Mouse (Mus musculus) limb, embryonic 14.5 days (tissue): Measurements from ENCODE around the gene Atg7. TPM values are rescaled to one million over a fixed set of nuclear protein-coding genes. Genes with fewer than 3 reads are reported as not detected.

Experiments
- ATAC-seq: fragments of 200-750 bp; cut with Nextera tagmentation; 2 replicates; pipeline ENCODE4 v1.8.0; 2017; ENCODE audit warnings: low read depth, moderate number of reproducible peaks, moderate TSS enrichment; ENCODE audit not compliant: low FRiP score
- DNase-seq: peaks from one replicate; pipeline ENCODE4 v3.0.0-alpha.2; 2015; ENCODE audit warnings: low spot score
- H3K27ac ChIP-seq: fragments of 300-500 bp; sonication (generic); replicated peaks from 2 replicates; pipeline ENCODE4 v1.5.1; 2014; ENCODE audit warnings: low read depth, mild to moderate bottlenecking, low read length, moderate library complexity, mixed read lengths
- H3K27me3 ChIP-seq: fragments of 300-500 bp; sonication (generic); 2 replicates; pipeline ENCODE4 v1.6.1; 2014; ENCODE audit warnings: low read length, mixed read lengths; ENCODE audit not compliant: control insufficient read depth, insufficient read depth
- H3K36me3 ChIP-seq: fragments of 300-500 bp; sonication (generic); 2 replicates; pipeline ENCODE4 v1.6.1; 2014; ENCODE audit warnings: mild to moderate bottlenecking, low read length, moderate library complexity, mixed read lengths; ENCODE audit not compliant: control insufficient read depth, insufficient read depth
- H3K4me1 ChIP-seq: fragments of 300-500 bp; sonication (generic); 2 replicates; pipeline ENCODE4 v1.6.1; 2014; ENCODE audit warnings: antibody characterized with exemption, low read length, mixed read lengths; ENCODE audit not compliant: control insufficient read depth, insufficient read depth
- H3K4me2 ChIP-seq: fragments of 300-500 bp; sonication (generic); replicated peaks from 2 replicates; pipeline ENCODE4 v1.6.1; 2014; ENCODE audit warnings: low read depth, mild to moderate bottlenecking, low read length, moderate library complexity; ENCODE audit not compliant: severe bottlenecking
- H3K4me3 ChIP-seq: fragments of 300-500 bp; sonication (generic); replicated peaks from 2 replicates; pipeline ENCODE4 v1.5.1; 2014; ENCODE audit warnings: low read length
- H3K9ac ChIP-seq: fragments of 300-500 bp; sonication (generic); 2 replicates; pipeline ENCODE4 v1.6.1; 2014; ENCODE audit warnings: mild to moderate bottlenecking, low read depth, low read length, moderate library complexity; ENCODE audit not compliant: severe bottlenecking
- H3K9me3 ChIP-seq: fragments of 300-500 bp; sonication (generic); 2 replicates; pipeline ENCODE4 v1.6.1; 2016; ENCODE audit warnings: low read length; ENCODE audit not compliant: control insufficient read depth
- POLR2A ChIP-seq: fragments of 200-500 bp; IDR thresholded peaks from 2 replicates; pipeline ENCODE4 v1.8.0; 2012; ENCODE audit warnings: inconsistent platforms, mild to moderate bottlenecking, moderate library complexity, borderline replicate concordance; ENCODE audit not compliant: insufficient read depth, insufficient read length; ENCODE audit errors: extremely low read depth
- WGBS: fragments of 180-500 bp; shearing (Covaris S2); extraction: QIAGEN DNeasy Blood & Tissue Kit; methylation state at CpG from one replicate; pipeline ENCODE4 v1.1.7; 2014; 5-methylcytosine and 5-hydroxymethylcytosine counted together
- polyA plus RNA-seq, 2 experiments: library from polyadenylated mRNA; depleted of rRNA in 1 of 2; stranded (reverse) in 1 of 2; unstranded in 1 of 2; fragments of >200 nt; fragmentation: Nextera tagmentation in 1 of 2; extraction: Ambion mirVana in 1 of 2; gene quantifications; 2 replicates each; pipeline versions ENCODE4 v1.2.1 to v1.2.3; 2012 to 2014

The Atg7 gene
- polyA plus RNA-seq, 2 experiments: 11.6 to 19.2 TPM

- Histone ChIP-seq H3K4me1 (peaks cover 29% of the 10 kb centered on the region), H3K4me2 (no peak overlapping the region), H3K9me3 (no peaks in the 10 kb centered on the region), H3K36me3 (no peaks in the 10 kb centered on the region), H3K9ac (no peak overlapping the region), H3K27ac (no peak overlapping the region), H3K4me3 (no peak overlapping the region), H3K27me3 (no peaks in the 10 kb centered on the region)
- no peak for ATAC-seq
- DNase-seq: no peak
- WGBS: 78% methylated on average over 5 of the region's 5 CpGs
- no peak for TF ChIP-seq POLR2A
Measured at GRCm38 (mm10) chr6:114797901-114798300, 155.0 kb downstream of the Atg7 start.

- WGBS: 23% methylated on average over 4 of the region's 4 CpGs
- H3K4me1 ChIP-seq: peaks cover 37% of the 10 kb centered on the region
- H3K27me3 ChIP-seq: no peaks in the 10 kb centered on the region
- H3K9me3 ChIP-seq: no peaks in the 10 kb centered on the region
- TF ChIP-seq POLR2A: no peak
- no peak overlapping the region for H3K4me3 ChIP-seq
- DNase-seq (no peak), ATAC-seq (no peak)
- no peak overlapping the region for H3K4me2 ChIP-seq
- H3K27ac ChIP-seq: no peak overlapping the region
- no peaks in the 10 kb centered on the region for H3K36me3 ChIP-seq
- H3K9ac ChIP-seq: no peak overlapping the region
Measured at GRCm38 (mm10) chr6:114798715-114799114, 155.8 kb downstream of the Atg7 start.

- ATAC-seq: no peak
- Histone ChIP-seq H3K4me1 (peaks cover 45% of the 10 kb centered on the region), H3K9me3 (no peaks in the 10 kb centered on the region), H3K4me3 (no peak overlapping the region), H3K9ac (no peak overlapping the region), H3K27ac (no peak overlapping the region), H3K27me3 (no peaks in the 10 kb centered on the region), H3K36me3 (no peaks in the 10 kb centered on the region), H3K4me2 (no peak overlapping the region)
- DNase-seq: no peak
- 60% methylated on average over 2 of the region's 2 CpGs for WGBS
- TF ChIP-seq POLR2A: no peak
Measured at GRCm38 (mm10) chr6:114800291-114800965, 157.5 kb downstream of the Atg7 start.

GRCm38 (mm10) chr6:114803915-114804535, 161.1 kb downstream of the Atg7 start:
- Histone ChIP-seq H3K36me3 (no peaks in the 10 kb centered on the region), H3K4me3 (no peak overlapping the region), H3K4me2 (no peak overlapping the region), H3K4me1 (peaks cover 50% of the 10 kb centered on the region), H3K9ac (no peak overlapping the region), H3K27ac (peak overlapping the region; percentile 53), H3K9me3 (no peaks in the 10 kb centered on the region), H3K27me3 (no peaks in the 10 kb centered on the region)
- 56% methylated on average over 8 of the region's 8 CpGs for WGBS
- DNase-seq: no peak
- no peak; the same call in 1 of the 2 replicates for ATAC-seq
- no peak for TF ChIP-seq POLR2A

- no peak for TF ChIP-seq POLR2A
- 0 out of 2 replicates have a peak overlapping the region, but pooled peaks have one; percentile 53 for H3K27ac ChIP-seq
- ATAC-seq: no peak
- DNase-seq: no peak
- peaks cover 58% of the 10 kb centered on the region for H3K4me1 ChIP-seq
- H3K9ac ChIP-seq: no peak overlapping the region
- no peaks in the 10 kb centered on the region for H3K9me3 ChIP-seq
- 68% methylated on average over 1 of the region's 1 CpGs for WGBS
- no peak overlapping the region for H3K4me3 ChIP-seq
- H3K36me3 ChIP-seq: no peaks in the 10 kb centered on the region
- H3K27me3 ChIP-seq: no peaks in the 10 kb centered on the region
- no peak overlapping the region for H3K4me2 ChIP-seq
Measured at GRCm38 (mm10) chr6:114804866-114805265, 162.0 kb downstream of the Atg7 start.

- TF ChIP-seq POLR2A: no peak
- no peak for DNase-seq
- Histone ChIP-seq H3K27me3 (no peaks in the 10 kb centered on the region), H3K4me2 (no peak overlapping the region), H3K9me3 (no peaks in the 10 kb centered on the region), H3K4me3 (no peak overlapping the region), H3K36me3 (no peaks in the 10 kb centered on the region), H3K27ac (no peak overlapping the region), H3K9ac (no peak overlapping the region), H3K4me1 (peaks cover 49% of the 10 kb centered on the region)
- WGBS: 87% methylated on average over 4 of the region's 4 CpGs
- no peak for ATAC-seq
Measured at GRCm38 (mm10) chr6:114805927-114806326, 163.0 kb downstream of the Atg7 start.
